ENCODE assay signal across 8 mouse cellular contexts in genomic region chr11:40694311-40695087, GRCm38 (mm10). TPM values are rescaled to one million over a fixed set of nuclear protein-coding genes. Genes with fewer than 3 reads are reported as not detected.
DNase-seq lines count a peak whose midpoint lies in the region; ATAC-seq and TF ChIP-seq lines count a peak whose summit lies in the region.

No protein-coding gene starts in this region.

- TF ChIP-seq EP300 in heart, postnatal 0 days (IDR thresholded peaks at IDR 0.05; ENCODE audit: low read depth), result peak; percentile 80; the same call in 1 of the 2 replicates

- peaks cover 30% of the 10 kb centered on the region for H3K4me1 ChIP-seq in E14TG2a.4 (replicated peaks; ENCODE audit: low read depth, low read length)
- H3K4me1 ChIP-seq in forebrain, embryonic 11.5 days (replicated peaks; ENCODE audit: control insufficient read depth, insufficient read depth, low read length), result peaks cover 6% of the 10 kb centered on the region; the same call in 1 of the 2 replicates
- H3K4me1 ChIP-seq in heart, postnatal 0 days (ENCODE audit: control insufficient read depth, insufficient read depth), result peaks cover 21% of the 10 kb centered on the region
- peaks cover 10% of the 10 kb centered on the region for H3K4me1 ChIP-seq in lung, adult 2 months (ENCODE audit: control insufficient read depth, insufficient read depth, low read length)
- peaks cover 9% of the 10 kb centered on the region for H3K4me1 ChIP-seq in olfactory bulb, adult 2 months (ENCODE audit: control insufficient read depth, insufficient read depth, low read length)

- peak overlapping the region; percentile 93 for H3K27ac ChIP-seq in forebrain, embryonic 11.5 days (ENCODE audit: low read depth, low read length)
- H3K27ac ChIP-seq in heart, postnatal 0 days (ENCODE audit: low read depth), result peak overlapping the region; percentile 95
- peak overlapping the region; percentile 94 for H3K27ac ChIP-seq in olfactory bulb, adult 2 months (ENCODE audit: insufficient read depth, low read depth, low read length)

- H3K4me3 ChIP-seq in E14TG2a.4 (replicated peaks; ENCODE audit: low read length), result peak overlapping the region; percentile 93
- H3K4me3 ChIP-seq in forebrain, embryonic 11.5 days (ENCODE audit: low read depth, low read length), result peak overlapping the region; percentile 80
- H3K4me3 ChIP-seq in heart, postnatal 0 days (ENCODE audit: low read depth, low read length), result peak overlapping the region; percentile 82
- peak overlapping the region; percentile 90 for H3K4me3 ChIP-seq in lung, adult 2 months (replicated peaks; ENCODE audit: extremely low read depth, low read depth, low read length)
- H3K4me3 ChIP-seq in olfactory bulb, adult 2 months (ENCODE audit: insufficient read depth, low read depth, low read length), result peak overlapping the region; percentile 73

- peaks cover 20% of the 10 kb centered on the region for H3K36me3 ChIP-seq in E14TG2a.4 (ENCODE audit: insufficient read depth, low read length)
- H3K36me3 ChIP-seq in forebrain, embryonic 11.5 days (ENCODE audit: control insufficient read depth, insufficient read depth, low read length), result no peaks in the 10 kb centered on the region
- no peaks in the 10 kb centered on the region for H3K36me3 ChIP-seq in heart, postnatal 0 days (replicated peaks; ENCODE audit: control insufficient read depth, insufficient read depth, low read length)

- H3K9ac ChIP-seq in forebrain, embryonic 11.5 days (ENCODE audit: low read length), result peak overlapping the region; percentile 87
- H3K9ac ChIP-seq in heart, postnatal 0 days (replicated peaks; ENCODE audit: low read depth, low read length), result peak overlapping the region; percentile 81

- H3K27me3 ChIP-seq in E14TG2a.4 (ENCODE audit: insufficient read depth, low read length), result no peaks in the 10 kb centered on the region
- H3K27me3 ChIP-seq in forebrain, embryonic 11.5 days (ENCODE audit: control insufficient read depth, insufficient read depth, low read length), result no peaks in the 10 kb centered on the region
- no peaks in the 10 kb centered on the region for H3K27me3 ChIP-seq in heart, postnatal 0 days (ENCODE audit: control insufficient read depth, insufficient read depth, low read length)

- WGBS in forebrain, embryonic 11.5 days, result under 1% methylated on average over 31 of the region's 31 CpGs
- under 1% methylated on average over 31 of the region's 31 CpGs for WGBS in heart, postnatal 0 days
- under 1% methylated on average over 31 of the region's 31 CpGs for WGBS in lung, adult 2 months
- under 1% methylated on average over 31 of the region's 31 CpGs for WGBS in olfactory bulb, adult 2 months

- peak; percentile 47 for DNase-seq in brain, embryonic 18.5 days (ENCODE audit: low read depth, low spot score)
- peak; percentile 77 for DNase-seq in forebrain, embryonic 11.5 days (ENCODE audit: low spot score)
- peak; percentile 92 for DNase-seq in heart, postnatal 0 days (ENCODE audit: low spot score)
- DNase-seq in kidney, postnatal 36 days, result peak; percentile 82 to 83
- peak; percentile 63 for DNase-seq in lung, adult 2 months
- DNase-seq in thymus, postnatal 0 days (ENCODE audit: low spot score), result peak; percentile 83

- ATAC-seq in forebrain, embryonic 11.5 days (replicated peaks; ENCODE audit: low FRiP score), result peak; percentile 49
- peak; percentile 62 for ATAC-seq in heart, postnatal 0 days (ENCODE audit: insufficient read depth, low read depth)

- peaks cover 9% of the 10 kb centered on the region for H3K9me3 ChIP-seq in E14TG2a.4 (ENCODE audit: low read length)
- H3K9me3 ChIP-seq in forebrain, embryonic 11.5 days (ENCODE audit: control insufficient read depth, low read length), result no peaks in the 10 kb centered on the region
- no peaks in the 10 kb centered on the region for H3K9me3 ChIP-seq in heart, postnatal 0 days (replicated peaks; ENCODE audit: control insufficient read depth, low read length)

- no peak for TF ChIP-seq CTCF in E14TG2a.4 (conservative IDR thresholded peaks at IDR 0.05; ENCODE audit: low read length)
- no peak for TF ChIP-seq CTCF in heart, postnatal 0 days (IDR thresholded peaks at IDR 0.05; ENCODE audit: low read depth)
- TF ChIP-seq CTCF in lung, adult 2 months (IDR thresholded peaks at IDR 0.05; ENCODE audit: insufficient read depth, low read length), result no peak
- no peak for TF ChIP-seq CTCF in olfactory bulb, adult 2 months (IDR thresholded peaks at IDR 0.05; ENCODE audit: insufficient read depth, low read depth, low read length)

- TF ChIP-seq POLR2A in lung, adult 2 months (IDR thresholded peaks at IDR 0.05; ENCODE audit: borderline replicate concordance, extremely low read depth, low read depth, low read length), result peak; percentile 64; the same call in 1 of the 2 replicates
- TF ChIP-seq POLR2A in olfactory bulb, adult 2 months (IDR thresholded peaks at IDR 0.05; ENCODE audit: insufficient read depth, low read depth, low read length), result no peak

- H3K4me2 ChIP-seq in forebrain, embryonic 11.5 days (ENCODE audit: low read depth, low read length, severe bottlenecking), result peak overlapping the region; percentile 62
- H3K4me2 ChIP-seq in heart, postnatal 0 days (ENCODE audit: low read depth, low read length), result peak overlapping the region; percentile 90

RNA-seq across cellular contexts. Expression of gene Mat2b, which starts 0.5 kb away (rescaled TPM):
- polyA plus RNA-seq in forebrain, embryonic 11.5 days (2014; fragmentation: Nextera tagmentation; extraction: Ambion mirVana), result 91.6 and 96.5 TPM in 2 replicates
- 97.0 and 111 TPM in 2 replicates for total RNA-seq in heart, postnatal 0 days (2014; rRNA removed; ENCODE audit: low replicate concordance)
- 144 and 152 TPM in 2 replicates for polyA plus RNA-seq in heart, postnatal 0 days (2015; fragmentation: Nextera tagmentation; extraction: Ambion mirVana)
- 32.0 and 38.8 TPM in 2 replicates for polyA plus RNA-seq in lung, adult 2 months (2012; rRNA removed)
- not detected in 2 replicates for polyA plus RNA-seq in olfactory bulb, adult 2 months (2012; ENCODE audit: insufficient read depth, insufficient read length, low replicate concordance, missing spikeins)
- 133 and 139 TPM in 2 replicates for polyA plus RNA-seq in thymus, postnatal 0 days (2015; fragmentation: Nextera tagmentation; extraction: Ambion mirVana)

RNA-seq across cellular contexts. Expression of gene Hmmr, which starts 38.7 kb away (rescaled TPM):
- polyA plus RNA-seq in forebrain, embryonic 11.5 days (2014; fragmentation: Nextera tagmentation; extraction: Ambion mirVana), result 69.5 and 75.9 TPM in 2 replicates
- total RNA-seq in heart, postnatal 0 days (2014; rRNA removed; ENCODE audit: low replicate concordance), result 29.0 and 56.5 TPM in 2 replicates
- polyA plus RNA-seq in heart, postnatal 0 days (2015; fragmentation: Nextera tagmentation; extraction: Ambion mirVana), result 18.0 and 18.1 TPM in 2 replicates
- polyA plus RNA-seq in lung, adult 2 months (2012; rRNA removed), result 0.33 and 0.71 TPM in 2 replicates
- not detected in 2 replicates for polyA plus RNA-seq in olfactory bulb, adult 2 months (2012; ENCODE audit: insufficient read depth, insufficient read length, low replicate concordance, missing spikeins)
- polyA plus RNA-seq in thymus, postnatal 0 days (2015; fragmentation: Nextera tagmentation; extraction: Ambion mirVana), result 47.1 and 51.6 TPM in 2 replicates

RNA-seq across cellular contexts. Expression of gene Nudcd2, which starts 39.0 kb away (rescaled TPM):
- polyA plus RNA-seq in forebrain, embryonic 11.5 days (2014; fragmentation: Nextera tagmentation; extraction: Ambion mirVana), result 192 and 217 TPM in 2 replicates
- total RNA-seq in heart, postnatal 0 days (2014; rRNA removed; ENCODE audit: low replicate concordance), result 28.3 and 55.1 TPM in 2 replicates
- polyA plus RNA-seq in heart, postnatal 0 days (2015; fragmentation: Nextera tagmentation; extraction: Ambion mirVana), result 68.9 and 72.4 TPM in 2 replicates
- polyA plus RNA-seq in lung, adult 2 months (2012; rRNA removed), result 6.7 and 8.4 TPM in 2 replicates
- polyA plus RNA-seq in olfactory bulb, adult 2 months (2012; ENCODE audit: insufficient read depth, insufficient read length, low replicate concordance, missing spikeins), result not detected in 2 replicates
- polyA plus RNA-seq in thymus, postnatal 0 days (2015; fragmentation: Nextera tagmentation; extraction: Ambion mirVana), result 144 and 146 TPM in 2 replicates

Comparison
In these comparisons a context has a peak if more than half of its experiments do, and no peak if none do; other contexts are left out.
1. Peak in every context shown above with its lines: DNase-seq, ATAC-seq, H3K4me3 ChIP-seq and H3K27ac ChIP-seq.
2. RNA of gene Mat2b, which starts 0.5 kb away (polyA plus RNA-seq): 144 to 152 TPM in heart, postnatal 0 days, 133 to 139 TPM in thymus, postnatal 0 days, 91.6 to 96.5 TPM in forebrain, embryonic 11.5 days and 32.0 to 38.8 TPM in lung, adult 2 months; not detected in olfactory bulb, adult 2 months; every median in the first group is over 10 times any median in the second.
3. RNA of gene Hmmr, which starts 38.7 kb away (polyA plus RNA-seq): 69.5 to 75.9 TPM in forebrain, embryonic 11.5 days, 47.1 to 51.6 TPM in thymus, postnatal 0 days and 18.0 to 18.1 TPM in heart, postnatal 0 days; 0.33 to 0.71 TPM in lung, adult 2 months and not detected in olfactory bulb, adult 2 months; every median in the first group is over 10 times any median in the second.